Mouse (Mus musculus): Measurements from ENCODE around the gene Tmem121b. TPM values are rescaled to one million over a fixed set of nuclear protein-coding genes. Genes with fewer than 3 reads are reported as not detected.

Gene Tmem121b
- polyA plus RNA-seq, 1 experiment from 2014 or later = 0.27 TPM

Other genes starting within 250 kb of the Tmem121b start
- not detected in 2 replicates for gene D330020A13Rik, start 199.4 kb downstream of the Tmem121b start, polyA plus RNA-seq (2014; fragmentation: Nextera tagmentation; extraction: Ambion mirVana)
- 0.47 and 0.58 TPM in 2 replicates for gene B4galnt3, start 199.2 kb downstream of the Tmem121b start, polyA plus RNA-seq (2014; fragmentation: Nextera tagmentation; extraction: Ambion mirVana)
- 50.6 and 54.7 TPM in 2 replicates for gene Kdm5a, start 129.7 kb downstream of the Tmem121b start, polyA plus RNA-seq (2014; fragmentation: Nextera tagmentation; extraction: Ambion mirVana)
- 21.5 and 24.6 TPM in 2 replicates for gene Ccdc77, start 129.4 kb downstream of the Tmem121b start, polyA plus RNA-seq (2014; fragmentation: Nextera tagmentation; extraction: Ambion mirVana)
- 2.1 and 2.8 TPM in 2 replicates for gene Il17ra, start 30.6 kb downstream of the Tmem121b start, polyA plus RNA-seq (2014; fragmentation: Nextera tagmentation; extraction: Ambion mirVana)
- gene Hdhd5, start 37.5 kb upstream of the Tmem121b start, polyA plus RNA-seq (2014; fragmentation: Nextera tagmentation; extraction: Ambion mirVana) = 13.5 and 13.7 TPM in 2 replicates
- gene Cecr2, start 172.6 kb upstream of the Tmem121b start, polyA plus RNA-seq (2014; fragmentation: Nextera tagmentation; extraction: Ambion mirVana) = 1.9 and 2.0 TPM in 2 replicates

Data from intestine, embryonic 14.5 days (tissue).